Mouse (Mus musculus) limb, embryonic 12.5 days (tissue): Measurements from ENCODE around the gene Cep41. TPM values are rescaled to one million over a fixed set of nuclear protein-coding genes. Genes with fewer than 3 reads are reported as not detected.

Experiments
- ATAC-seq: fragments of 200-750 bp; cut with Nextera tagmentation; 2 replicates; pipeline ENCODE4 v1.8.0; 2017; ENCODE audit warnings: low read depth, moderate TSS enrichment; ENCODE audit not compliant: insufficient number of reproducible peaks, insufficient read depth, low FRiP score, low TSS enrichment
- H3K27ac ChIP-seq: fragments of 300-500 bp; sonication (generic); 2 replicates; pipeline ENCODE4 v1.5.1; 2016; ENCODE audit warnings: mild to moderate bottlenecking, moderate library complexity
- H3K27me3 ChIP-seq: fragments of 300-500 bp; sonication (generic); 2 replicates; pipeline ENCODE4 v1.6.1; 2016; ENCODE audit warnings: mild to moderate bottlenecking, moderate library complexity
- H3K36me3 ChIP-seq: fragments of 300-500 bp; sonication (generic); 2 replicates; pipeline ENCODE4 v1.6.1; 2016; ENCODE audit warnings: mild to moderate bottlenecking, moderate library complexity
- H3K4me1 ChIP-seq: fragments of 300-500 bp; sonication (generic); replicated peaks from 2 replicates; pipeline ENCODE4 v1.6.1; 2016
- H3K4me2 ChIP-seq: fragments of 300-500 bp; sonication (generic); 2 replicates; pipeline ENCODE4 v1.6.1; 2016; ENCODE audit warnings: mild to moderate bottlenecking, moderate library complexity
- H3K4me3 ChIP-seq: fragments of 300-500 bp; sonication (generic); replicated peaks from 2 replicates; pipeline ENCODE4 v1.5.1; 2016; ENCODE audit warnings: mild to moderate bottlenecking
- H3K9ac ChIP-seq: fragments of 300-500 bp; sonication (generic); replicated peaks from 2 replicates; pipeline ENCODE4 v1.6.1; 2016; ENCODE audit warnings: mild to moderate bottlenecking, moderate library complexity
- H3K9me3 ChIP-seq: fragments of 300-500 bp; sonication (generic); 2 replicates; pipeline ENCODE4 v1.6.1; 2016; ENCODE audit warnings: mild to moderate bottlenecking, moderate library complexity
- WGBS: fragments of 180-500 bp; shearing (Covaris S2); methylation state at CpG from one replicate; pipeline ENCODE4 v1.1.7; 2016; 5-methylcytosine and 5-hydroxymethylcytosine counted together
- polyA plus RNA-seq: library from polyadenylated mRNA; unstranded; fragments of >200 nt; fragmentation: Nextera tagmentation; extraction: Ambion mirVana; gene quantifications from 2 replicates; pipeline ENCODE4 v1.2.1, GENCODE M21; 2016

The Cep41 gene
- polyA plus RNA-seq, 1 experiment from 2014 or later: 53.5 TPM

GRCm38 (mm10) chr6:30652425-30653188, 40.9 kb downstream of the Cep41 start:
- H3K36me3 ChIP-seq: peaks cover 14% of the 10 kb centered on the region; the same call in 1 of the 2 replicates
- WGBS: 35% methylated on average over 9 of the region's 9 CpGs
- no peaks in the 10 kb centered on the region for H3K27me3 ChIP-seq
- H3K4me2 ChIP-seq: no peak overlapping the region
- ATAC-seq: no peak
- no peak overlapping the region for H3K9ac ChIP-seq
- H3K4me1 ChIP-seq: peaks cover 88% of the 10 kb centered on the region
- H3K9me3 ChIP-seq: no peaks in the 10 kb centered on the region
- H3K27ac ChIP-seq: peak overlapping the region; percentile 89
- H3K4me3 ChIP-seq: no peak overlapping the region

DNA sequence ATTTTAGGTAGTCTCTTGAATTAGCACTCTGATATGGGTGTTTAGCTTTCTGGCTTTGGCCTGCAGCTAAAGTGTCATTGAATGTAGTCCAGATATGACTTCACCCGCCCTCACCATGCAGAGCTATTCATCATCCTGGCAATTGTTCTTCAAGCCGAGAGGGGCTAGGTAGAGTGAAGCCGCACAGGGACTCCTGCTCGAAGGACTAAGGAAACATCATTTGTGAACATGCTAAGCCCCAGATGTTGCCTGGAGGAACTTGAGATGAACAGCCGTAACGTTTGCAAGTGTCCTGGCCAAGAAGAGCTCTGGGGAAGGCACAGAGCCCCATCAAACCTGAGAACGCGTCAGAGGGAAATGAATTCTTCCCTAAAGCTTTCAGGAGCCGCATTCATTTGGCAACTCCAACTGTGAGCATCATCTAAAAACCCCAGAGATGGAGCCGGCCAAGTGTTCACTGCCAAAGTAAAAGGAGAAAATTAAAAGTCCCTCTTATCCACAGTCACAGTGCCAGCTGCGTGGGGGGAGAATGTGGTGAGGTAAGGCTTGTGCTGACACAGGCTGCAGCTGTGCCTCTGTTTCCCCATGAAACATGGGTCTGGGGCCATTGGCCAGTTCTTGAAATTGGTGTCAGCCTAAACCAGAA, 43.8 kb downstream of the Cep41 start:
- no peaks in the 10 kb centered on the region for H3K36me3 ChIP-seq
- no peaks in the 10 kb centered on the region for H3K9me3 ChIP-seq
- no peaks in the 10 kb centered on the region for H3K27me3 ChIP-seq
- no peak overlapping the region for H3K4me3 ChIP-seq
- H3K4me2 ChIP-seq: no peak overlapping the region
- peaks cover 76% of the 10 kb centered on the region for H3K4me1 ChIP-seq
- no peak overlapping the region for H3K9ac ChIP-seq
- no peak for ATAC-seq
- 70% methylated on average over 11 of the region's 11 CpGs for WGBS
- peak overlapping the region; percentile 13; the same call in 1 of the 2 replicates for H3K27ac ChIP-seq

- Histone ChIP-seq H3K4me1 (peaks cover 55% of the 10 kb centered on the region), H3K4me3 (no peak overlapping the region)
- WGBS: 38% methylated on average over 6 of the region's 6 CpGs
Observed at GRCm38 (mm10) chr6:30645379-30645778, 48.2 kb downstream of the Cep41 start.

GRCm38 (mm10) chr6:30644462-30644861, 49.1 kb downstream of the Cep41 start:
- peak overlapping the region; percentile 91 for H3K27ac ChIP-seq
- H3K9ac ChIP-seq: no peak overlapping the region
- no peak overlapping the region for H3K4me2 ChIP-seq
- ATAC-seq: no peak; the same call in 1 of the 2 replicates
- H3K27me3 ChIP-seq: no peaks in the 10 kb centered on the region
- peaks cover 47% of the 10 kb centered on the region for H3K4me1 ChIP-seq
- 0 out of 2 replicates have a peak, but pooled peaks cover 5% of the 10 kb centered on the region for H3K9me3 ChIP-seq
- 41% methylated on average over 3 of the region's 3 CpGs for WGBS
- H3K4me3 ChIP-seq: no peak overlapping the region
- no peaks in the 10 kb centered on the region for H3K36me3 ChIP-seq

More at GRCm38 (mm10) chr6:30645379-30645778, 48.2 kb downstream of the Cep41 start:
- ATAC-seq: no peak
- H3K36me3 ChIP-seq: no peaks in the 10 kb centered on the region
- H3K9ac ChIP-seq: no peak overlapping the region
- H3K27ac ChIP-seq: peak overlapping the region; percentile 91
- H3K27me3 ChIP-seq: no peaks in the 10 kb centered on the region
- no peaks in the 10 kb centered on the region for H3K9me3 ChIP-seq
- H3K4me2 ChIP-seq: no peak overlapping the region

DNA sequence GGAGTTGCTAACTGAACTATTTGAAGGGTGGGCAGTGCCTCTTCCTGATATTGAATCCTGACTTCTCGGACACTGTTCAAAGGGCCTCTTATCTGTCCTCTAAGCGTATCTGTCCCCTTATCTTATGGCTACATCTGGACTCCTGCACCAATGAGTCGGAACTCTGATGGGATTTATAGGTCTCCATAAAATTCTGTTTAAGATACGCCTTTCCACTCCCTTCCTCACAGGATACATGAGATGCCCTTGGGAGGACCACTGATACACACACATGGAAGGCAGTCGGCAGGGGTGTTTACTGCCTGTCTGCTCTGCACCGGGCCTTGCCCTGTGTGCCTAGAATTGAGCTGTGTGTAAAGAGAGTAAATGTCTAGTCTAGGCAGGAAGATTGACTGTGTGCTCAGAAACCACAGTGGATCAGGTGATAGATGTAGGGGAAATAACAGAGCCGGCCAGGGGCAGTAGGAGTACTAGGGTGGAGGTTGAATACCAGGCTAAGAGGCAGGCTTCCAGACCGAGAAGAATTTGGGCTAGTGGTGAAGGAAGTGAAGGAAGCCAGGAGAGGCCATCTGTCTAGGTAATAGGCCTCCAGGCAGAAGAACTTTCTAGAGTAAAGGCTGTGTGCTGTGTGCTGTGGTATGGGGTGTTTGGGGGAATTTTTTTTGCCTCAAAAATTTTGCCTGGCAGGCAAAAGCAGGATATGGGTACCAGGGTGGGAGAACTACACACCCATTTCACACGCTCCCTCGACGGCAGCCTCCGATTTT, 49.7 kb downstream of the Cep41 start:
- Histone ChIP-seq H3K9ac (no peak overlapping the region), H3K9me3 (0 out of 2 replicates have a peak, but pooled peaks cover 5% of the 10 kb centered on the region), H3K4me2 (no peak overlapping the region), H3K27me3 (no peaks in the 10 kb centered on the region), H3K36me3 (no peaks in the 10 kb centered on the region), H3K4me3 (no peak overlapping the region), H3K27ac (peak overlapping the region; percentile 91), H3K4me1 (peaks cover 42% of the 10 kb centered on the region)
- ATAC-seq: no peak; the same call in 1 of the 2 replicates
- WGBS: 44% methylated on average over 12 of the region's 12 CpGs

DNA sequence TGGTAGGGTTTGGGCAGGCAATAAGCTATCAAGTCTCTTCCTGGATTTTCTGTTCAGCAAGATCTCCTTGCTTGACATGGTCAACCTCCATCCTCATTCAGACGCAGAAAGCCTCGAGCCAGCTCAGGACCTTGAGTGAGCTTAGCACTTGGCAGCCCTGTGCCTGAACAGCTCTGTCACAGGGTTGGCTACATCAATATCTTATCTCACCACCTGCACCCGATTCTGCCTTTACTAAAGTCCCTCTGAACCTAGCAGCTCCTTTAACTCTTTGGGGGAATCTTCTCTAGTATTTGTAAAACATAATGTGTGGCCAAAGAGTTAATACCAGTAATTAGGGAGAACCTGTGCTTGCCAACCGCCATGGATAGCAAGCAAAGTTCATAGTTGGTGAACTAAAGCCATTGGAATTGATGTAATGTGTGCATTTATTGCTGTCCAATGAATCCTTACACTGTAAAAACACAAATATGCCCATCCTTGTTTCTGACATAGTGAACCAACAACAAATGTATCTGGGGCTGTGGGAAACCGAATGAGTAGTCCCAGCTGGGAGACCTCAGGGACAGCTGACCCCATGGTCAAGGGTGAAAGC, 54.8 kb downstream of the Cep41 start, which contains the start of gene Cpa1:
Cpa1 (plus strand) TSS at position 545 of the 595 bp plus-strand sequence.
- H3K36me3 ChIP-seq: no peaks in the 10 kb centered on the region
- H3K27me3 ChIP-seq: no peaks in the 10 kb centered on the region
- peaks cover 43% of the 10 kb centered on the region for H3K4me1 ChIP-seq
- no peak for ATAC-seq
- WGBS: 82% methylated on average over 5 of the region's 5 CpGs
- H3K4me3 ChIP-seq: no peak within 1 kb of the TSS
- 0 out of 2 replicates have a peak, but pooled peaks cover 5% of the 10 kb centered on the region for H3K9me3 ChIP-seq
- no peak within 1 kb of the TSS for H3K9ac ChIP-seq
- H3K4me2 ChIP-seq: no peak within 1 kb of the TSS
- H3K27ac ChIP-seq: peak within 1 kb of the TSS; percentile 12; the same call in 1 of the 2 replicates

- ATAC-seq: 0 out of 2 replicates have a peak, but pooled peaks have one; percentile 57
- peak overlapping the region; percentile 97 for H3K27ac ChIP-seq
- H3K9ac ChIP-seq: no peak overlapping the region
Observed at GRCm38 (mm10) chr6:30636186-30636842, 57.2 kb downstream of the Cep41 start.

GRCm38 (mm10) chr6:30635361-30635862, 58.1 kb downstream of the Cep41 start:
- no peaks in the 10 kb centered on the region for H3K27me3 ChIP-seq
- ATAC-seq: no peak
- no peak overlapping the region for H3K9ac ChIP-seq
- WGBS: 23% methylated on average over 8 of the region's 8 CpGs
- no peaks in the 10 kb centered on the region for H3K36me3 ChIP-seq
- no peak overlapping the region for H3K4me2 ChIP-seq
- 0 out of 2 replicates have a peak, but pooled peaks cover 5% of the 10 kb centered on the region for H3K9me3 ChIP-seq
- H3K27ac ChIP-seq: peak overlapping the region; percentile 97
- peaks cover 50% of the 10 kb centered on the region for H3K4me1 ChIP-seq
- H3K4me3 ChIP-seq: no peak overlapping the region

More at GRCm38 (mm10) chr6:30636186-30636842, 57.2 kb downstream of the Cep41 start:
- Histone ChIP-seq H3K4me1 (peaks cover 49% of the 10 kb centered on the region), H3K4me3 (no peak overlapping the region), H3K36me3 (no peaks in the 10 kb centered on the region), H3K27me3 (no peaks in the 10 kb centered on the region), H3K4me2 (no peak overlapping the region), H3K9me3 (0 out of 2 replicates have a peak, but pooled peaks cover 5% of the 10 kb centered on the region)
- 39% methylated on average over 4 of the region's 4 CpGs for WGBS

GRCm38 (mm10) chr6:30629989-30630388, 63.6 kb downstream of the Cep41 start:
- H3K4me1 ChIP-seq: peaks cover 29% of the 10 kb centered on the region
- 80% methylated on average over 1 of the region's 1 CpGs for WGBS
- H3K27ac ChIP-seq: no peak overlapping the region
- H3K36me3 ChIP-seq: no peaks in the 10 kb centered on the region
- no peaks in the 10 kb centered on the region for H3K27me3 ChIP-seq
- H3K9ac ChIP-seq: no peak overlapping the region
- ATAC-seq: no peak
- no peak overlapping the region for H3K4me3 ChIP-seq
- H3K4me2 ChIP-seq: no peak overlapping the region
- no peaks in the 10 kb centered on the region for H3K9me3 ChIP-seq

DNA sequence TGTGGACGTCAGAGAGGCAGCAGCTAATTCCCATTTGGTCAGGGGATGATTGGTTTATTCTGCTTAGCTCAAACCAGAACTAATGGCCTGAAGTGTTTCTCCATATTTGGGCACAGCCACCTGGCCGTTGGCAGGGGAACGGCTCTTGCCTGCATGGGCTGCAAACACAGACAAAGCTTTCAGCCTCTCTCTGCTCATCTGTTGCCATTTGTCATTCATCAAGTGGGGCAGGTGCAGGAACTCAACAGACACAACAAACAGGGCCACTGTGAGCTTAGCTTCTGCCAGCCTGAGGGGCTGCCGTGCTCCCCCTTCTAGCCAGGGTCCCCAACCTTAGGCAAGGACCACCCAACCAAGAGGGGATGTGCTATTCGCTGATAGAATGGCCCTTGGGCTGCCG, 65.4 kb downstream of the Cep41 start:
- peaks cover 23% of the 10 kb centered on the region for H3K4me1 ChIP-seq
- H3K4me2 ChIP-seq: no peak overlapping the region
- peak; percentile 8; the same call in 1 of the 2 replicates for ATAC-seq
- no peaks in the 10 kb centered on the region for H3K27me3 ChIP-seq
- H3K27ac ChIP-seq: peak overlapping the region; percentile 74; the same call in 1 of the 2 replicates
- no peak overlapping the region for H3K9ac ChIP-seq
- no peaks in the 10 kb centered on the region for H3K36me3 ChIP-seq
- no peak overlapping the region for H3K4me3 ChIP-seq
- WGBS: 31% methylated on average over 6 of the region's 6 CpGs
- no peaks in the 10 kb centered on the region for H3K9me3 ChIP-seq
